Mouse (Mus musculus) embryonic fibroblast, embryonic 13.5 days (primary cell): Measurements from ENCODE around the gene Prss40. TPM values are rescaled to one million over a fixed set of nuclear protein-coding genes. Genes with fewer than 3 reads are reported as not detected.

Experiments used
- H3K27ac ChIP-seq: 2 replicates; pipeline ENCODE4 v1.5.1; 2012; ENCODE audit warnings: low read length, control low read depth, inconsistent platforms; ENCODE audit not compliant: insufficient read depth
- H3K4me1 ChIP-seq: 2 replicates; pipeline ENCODE4 v1.6.1; 2011; ENCODE audit warnings: low read length; ENCODE audit not compliant: control insufficient read depth, insufficient read depth
- H3K4me3 ChIP-seq: 2 replicates; pipeline ENCODE4 v1.5.1; 2011; ENCODE audit warnings: mild to moderate bottlenecking, control low read depth, low read length; ENCODE audit not compliant: insufficient read depth
- CTCF ChIP-seq: IDR thresholded peaks from 2 replicates; pipeline ENCODE4 v1.5.1; 2011; ENCODE audit warnings: mild to moderate bottlenecking, control low read depth, low read length, moderate library complexity, borderline replicate concordance; ENCODE audit not compliant: insufficient read depth
- POLR2A ChIP-seq: IDR thresholded peaks from 2 replicates; pipeline ENCODE4 v1.6.1; 2011; ENCODE audit warnings: low read depth, mild to moderate bottlenecking, control low read depth, low read length, moderate library complexity
- polyA plus RNA-seq: library from polyadenylated mRNA; stranded (reverse); fragments of >200 nt; gene quantifications from 2 replicates; pipeline ENCODE4 v1.2.4, GENCODE M21; 2011; ENCODE audit warnings: low read depth; ENCODE audit not compliant: missing spikeins, insufficient read length

The Prss40 gene
- polyA plus RNA-seq, 1 experiment = not detected

GRCm38 (mm10) chr1:34513068-34513467, 47.7 kb downstream of the Prss40 start:
- H3K4me1 ChIP-seq = no peaks in the 10 kb centered on the region
- TF ChIP-seq CTCF (no peak), POLR2A (no peak)
- no peak overlapping the region for H3K4me3 ChIP-seq
- no peak overlapping the region for H3K27ac ChIP-seq

DNA sequence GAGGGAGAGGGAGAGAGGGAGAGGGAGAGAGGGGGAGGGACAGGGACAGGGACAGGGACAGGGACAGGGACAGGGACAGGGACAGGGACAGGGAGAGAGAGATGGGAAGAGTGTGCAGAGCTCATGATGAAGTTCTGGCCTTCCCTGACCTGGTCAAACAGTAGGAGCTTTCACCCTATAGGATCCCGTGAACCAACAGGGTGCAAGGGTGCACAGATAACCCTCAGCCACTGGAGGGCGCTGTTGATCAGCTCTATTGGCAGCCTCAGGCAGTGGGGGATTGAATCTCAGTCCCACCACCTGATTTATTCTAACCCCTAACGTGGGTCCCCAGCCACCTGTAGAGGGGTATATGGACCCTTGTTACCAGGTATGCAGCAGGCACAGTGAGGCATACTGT, 49.7 kb downstream of the Prss40 start:
- H3K4me1 ChIP-seq = no peaks in the 10 kb centered on the region
- no peak overlapping the region for H3K27ac ChIP-seq
- TF ChIP-seq CTCF = peak; percentile 52; the same call in 1 of the 2 replicates
- TF ChIP-seq POLR2A = no peak
- no peak overlapping the region for H3K4me3 ChIP-seq

- TF ChIP-seq CTCF (no peak), POLR2A (no peak)
- Histone ChIP-seq H3K4me3 (no peak overlapping the region), H3K27ac (no peak overlapping the region), H3K4me1 (no peaks in the 10 kb centered on the region)
These were observed 50.2 kb downstream of the Prss40 start for GRCm38 (mm10) chr1:34510575-34510981.

- no peak overlapping the region for H3K4me3 ChIP-seq
- TF ChIP-seq POLR2A (no peak), CTCF (no peak)
- no peaks in the 10 kb centered on the region for H3K4me1 ChIP-seq
- H3K27ac ChIP-seq = no peak overlapping the region
These were observed 52.8 kb downstream of the Prss40 start for GRCm38 (mm10) chr1:34507986-34508385.

GRCm38 (mm10) chr1:34505970-34506551, 54.7 kb downstream of the Prss40 start:
- Histone ChIP-seq H3K4me1 (no peaks in the 10 kb centered on the region), H3K27ac (no peak overlapping the region), H3K4me3 (no peak overlapping the region)
- TF ChIP-seq CTCF (no peak), POLR2A (no peak)

DNA sequence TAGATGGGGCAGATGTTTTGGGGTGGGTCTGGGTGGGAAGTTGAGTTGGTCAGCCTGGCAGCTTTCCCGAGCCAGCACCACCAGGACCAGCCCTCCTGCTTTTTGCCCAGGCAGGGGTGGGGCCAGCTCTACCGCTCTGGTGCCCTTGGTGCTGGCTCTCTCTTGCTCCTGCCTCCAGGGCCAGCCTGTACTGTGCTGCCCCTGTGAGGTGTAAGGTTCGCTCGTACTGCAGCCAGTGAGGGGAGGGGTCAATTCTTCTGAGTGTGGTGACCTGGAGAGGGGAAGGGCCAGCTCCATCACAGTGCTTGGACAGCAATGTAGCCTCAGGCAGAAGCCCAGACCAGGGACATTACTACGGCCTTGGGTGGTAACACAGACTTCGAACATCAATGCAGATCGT, 55.4 kb downstream of the Prss40 start:
- H3K27ac ChIP-seq = no peak overlapping the region
- no peaks in the 10 kb centered on the region for H3K4me1 ChIP-seq
- no peak for TF ChIP-seq CTCF
- no peak for TF ChIP-seq POLR2A
- H3K4me3 ChIP-seq = no peak overlapping the region

- H3K4me3 ChIP-seq = no peak overlapping the region
- no peak overlapping the region for H3K27ac ChIP-seq
- TF ChIP-seq CTCF = no peak
- TF ChIP-seq POLR2A = no peak
- H3K4me1 ChIP-seq = no peaks in the 10 kb centered on the region
These were observed 57.8 kb downstream of the Prss40 start for GRCm38 (mm10) chr1:34502991-34503390.

Other genes with a start within 250 kb of the Prss40 start
- gene Ccdc115, start 121.3 kb downstream of the Prss40 start, polyA plus RNA-seq = 15.2 and 18.1 TPM in 2 replicates
- 36.2 and 41.1 TPM in 2 replicates for gene Imp4, start 121.1 kb downstream of the Prss40 start, polyA plus RNA-seq
- 0.39 TPM in 1 of 2 replicates, not detected in the other for gene Ptpn18, start 101.2 kb downstream of the Prss40 start, polyA plus RNA-seq
- gene Prss39, start 62.5 kb downstream of the Prss40 start, polyA plus RNA-seq = not detected in 2 replicates
- gene Cfc1, start 25.3 kb downstream of the Prss40 start, polyA plus RNA-seq = not detected in 2 replicates
- not detected in 2 replicates for gene Amer3, start 18.7 kb upstream of the Prss40 start, polyA plus RNA-seq